In genomic region chr7:143757027-143757390, GRCm38 (mm10) we compare ENCODE assay signal across 9 mouse cellular contexts. TPM values are rescaled to one million over a fixed set of nuclear protein-coding genes. Genes with fewer than 3 reads are reported as not detected.
DNase-seq lines count a peak whose midpoint lies in the region; ATAC-seq lines count a peak whose summit lies in the region.
"Had no signal": no experiment of that assay in that cellular context is flagged by ENCODE, and none has a peak within 500 bp of the region (broad histone marks: within the 10 kb centered on the region; RNA-seq: fewer than 3 reads in every experiment).

No protein-coding gene starts in this region.

- H3K4me3 ChIP-seq in forebrain, embryonic 16.5 days (replicated peaks; ENCODE audit: low read length) = peak overlapping the region; percentile 40
- H3K4me3 ChIP-seq in hindbrain, embryonic 10.5 days = peak overlapping the region; percentile 56

- WGBS in forebrain, embryonic 16.5 days = 2% methylated on average over 15 of the region's 15 CpGs
- WGBS in hindbrain, embryonic 10.5 days = 3% methylated on average over 15 of the region's 15 CpGs

- H3K4me2 ChIP-seq in forebrain, embryonic 16.5 days (ENCODE audit: low read length) = peak overlapping the region; percentile 77

- no peaks in the 10 kb centered on the region for H3K36me3 ChIP-seq in forebrain, embryonic 16.5 days (ENCODE audit: control insufficient read depth, insufficient read depth)
- H3K36me3 ChIP-seq in hindbrain, embryonic 10.5 days = no peaks in the 10 kb centered on the region

- peak overlapping the region; percentile 20; the same call in 1 of the 2 replicates for H3K9ac ChIP-seq in forebrain, embryonic 16.5 days (replicated peaks; ENCODE audit: low read depth, low read length)

- H3K4me1 ChIP-seq in forebrain, embryonic 16.5 days (replicated peaks; ENCODE audit: control insufficient read depth, insufficient read depth, low read length) = peaks cover 8% of the 10 kb centered on the region
- peaks cover 15% of the 10 kb centered on the region for H3K4me1 ChIP-seq in hindbrain, embryonic 10.5 days (replicated peaks)

- DNase-seq in MN1 (ENCODE audit: low spot score) = peak; percentile 85
- peak; percentile 71 for DNase-seq in cerebellum, adult 11-12 months
- peak; percentile 77 for DNase-seq in hindbrain, embryonic 10.5 days (ENCODE audit: low spot score)
- DNase-seq in layer of hippocampus, postnatal 14 days (ENCODE audit: low spot score in 2 of 2) = peak; percentile 41 to 55
- peak; percentile 87 for DNase-seq in lung, postnatal 25 days (ENCODE audit: low spot score)
- DNase-seq in right cerebral cortex, adult 2 months (ENCODE audit: low spot score in 2 of 2) = peak; percentile 57 to 62
- peak; percentile 84 for DNase-seq in urinary bladder, postnatal 14 days (ENCODE audit: low spot score)

- peak; percentile 92 for ATAC-seq in forebrain, embryonic 16.5 days

- H3K27ac ChIP-seq in forebrain, embryonic 16.5 days (ENCODE audit: low read length) = no peak overlapping the region
- peak overlapping the region; percentile 59; the same call in 1 of the 2 replicates for H3K27ac ChIP-seq in hindbrain, embryonic 10.5 days

- no peaks in the 10 kb centered on the region for H3K9me3 ChIP-seq in forebrain, embryonic 16.5 days (ENCODE audit: control insufficient read depth, low read length)
- H3K9me3 ChIP-seq in hindbrain, embryonic 10.5 days = no peaks in the 10 kb centered on the region

- peaks cover 6% of the 10 kb centered on the region; the same call in 1 of the 2 replicates for H3K27me3 ChIP-seq in forebrain, embryonic 16.5 days (replicated peaks; ENCODE audit: control insufficient read depth, insufficient read depth, low read length)
- H3K27me3 ChIP-seq in hindbrain, embryonic 10.5 days (ENCODE audit: insufficient read depth, poor library complexity, severe bottlenecking) = peaks cover 58% of the 10 kb centered on the region

RNA-seq across cellular contexts. Expression of gene Osbpl5, which starts 0.2 kb away (rescaled TPM):
- 34.0 and 35.8 TPM in 2 replicates for polyA plus RNA-seq in forebrain, embryonic 16.5 days (2015; fragmentation: Nextera tagmentation; extraction: Ambion mirVana)
- 15.8 and 20.8 TPM in 2 replicates for polyA plus RNA-seq in hindbrain, embryonic 10.5 days (2016; fragmentation: Nextera tagmentation; extraction: Ambion mirVana)
- total RNA-seq in layer of hippocampus, postnatal 14 days (2021) = 10 to 100 TPM; 36.3 to 40.9 TPM

RNA-seq across cellular contexts. Expression of gene Mrgprg, which starts 9.8 kb away (rescaled TPM):
- not detected in 2 replicates for polyA plus RNA-seq in forebrain, embryonic 16.5 days (2015; fragmentation: Nextera tagmentation; extraction: Ambion mirVana)
- polyA plus RNA-seq in hindbrain, embryonic 10.5 days (2016; fragmentation: Nextera tagmentation; extraction: Ambion mirVana) = not detected in 2 replicates
- total RNA-seq in layer of hippocampus, postnatal 14 days (2021) = not detected
- total RNA-seq: left cerebral cortex, postnatal 10 days had no signal

RNA-seq across cellular contexts. Expression of gene Mrgpre, which starts 27.3 kb away (rescaled TPM):
- 4.0 and 5.8 TPM in 2 replicates for polyA plus RNA-seq in forebrain, embryonic 16.5 days (2015; fragmentation: Nextera tagmentation; extraction: Ambion mirVana)
- polyA plus RNA-seq in hindbrain, embryonic 10.5 days (2016; fragmentation: Nextera tagmentation; extraction: Ambion mirVana) = 2.2 and 2.7 TPM in 2 replicates
- 1 to 10 TPM; 5.5 to 6.1 TPM for total RNA-seq in layer of hippocampus, postnatal 14 days (2021)
